Mouse (Mus musculus): Measurements from ENCODE around the gene Nbl1. TPM values are rescaled to one million over a fixed set of nuclear protein-coding genes. Genes with fewer than 3 reads are reported as not detected.

The Nbl1 gene
- polyA plus RNA-seq, 1 experiment from 2014 or later = 141 TPM

GRCm38 (mm10) chr4:139078313-139078712, 14.5 kb downstream of the Nbl1 start:
- DNase-seq (ENCODE audit: low spot score) (peak; percentile 61), ATAC-seq (peak; percentile 52)
- Histone ChIP-seq H3K4me1 (ENCODE audit: insufficient read depth, low read depth, low read length) (no peaks in the 10 kb centered on the region; the same call in 1 of the 2 replicates), H3K4me2 (replicated peaks; ENCODE audit: low read depth, low read length) (no peak overlapping the region), H3K9me3 (ENCODE audit: low read length) (no peaks in the 10 kb centered on the region), H3K4me3 (ENCODE audit: low read depth, low read length) (no peak overlapping the region), H3K36me3 (ENCODE audit: insufficient read depth, low read length) (no peaks in the 10 kb centered on the region), H3K9ac (replicated peaks; ENCODE audit: low read depth) (no peak overlapping the region), H3K27ac (ENCODE audit: low read length) (no peak overlapping the region), H3K27me3 (replicated peaks; ENCODE audit: insufficient read depth, low read length) (peaks cover 28% of the 10 kb centered on the region)
- 29% methylated on average over 2 of the region's 2 CpGs for WGBS
- TF ChIP-seq CTCF (IDR thresholded peaks at IDR 0.05) (peak; percentile 69), EP300 (IDR thresholded peaks at IDR 0.05) (no peak)

DNA sequence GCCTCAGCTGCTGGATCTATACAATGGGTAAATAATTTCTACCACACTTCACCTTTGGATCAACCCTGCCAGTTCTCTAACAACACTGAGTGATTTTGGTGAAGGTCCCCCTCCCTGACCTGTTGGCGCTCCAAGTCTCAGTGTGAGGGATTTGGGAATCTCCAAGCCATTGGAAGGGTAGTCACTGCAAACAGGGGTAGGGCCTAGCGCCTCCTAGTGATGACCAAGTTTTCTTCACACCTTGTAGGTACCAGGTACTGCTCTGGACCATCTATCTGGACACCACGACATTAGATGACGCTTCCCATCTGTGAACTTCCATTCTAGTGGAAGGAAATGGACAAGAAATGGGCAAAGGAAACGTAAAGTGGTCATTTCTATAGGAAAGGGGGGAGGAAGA, 16.9 kb downstream of the Nbl1 start:
- no peak for TF ChIP-seq EP300 (IDR thresholded peaks at IDR 0.05)
- peak; percentile 51 for TF ChIP-seq CTCF (IDR thresholded peaks at IDR 0.05)
- Histone ChIP-seq H3K4me1 (ENCODE audit: insufficient read depth, low read depth, low read length) (no peaks in the 10 kb centered on the region; the same call in 1 of the 2 replicates), H3K4me3 (ENCODE audit: low read depth, low read length) (peak overlapping the region; percentile 35; the same call in 1 of the 2 replicates), H3K36me3 (ENCODE audit: insufficient read depth, low read length) (no peaks in the 10 kb centered on the region), H3K27ac (ENCODE audit: low read length) (no peak overlapping the region), H3K9ac (replicated peaks; ENCODE audit: low read depth) (no peak overlapping the region), H3K4me2 (replicated peaks; ENCODE audit: low read depth, low read length) (no peak overlapping the region; the same call in 1 of the 2 replicates), H3K27me3 (replicated peaks; ENCODE audit: insufficient read depth, low read length) (peaks cover 31% of the 10 kb centered on the region), H3K9me3 (ENCODE audit: low read length) (no peaks in the 10 kb centered on the region)
- WGBS = 18% methylated on average over 5 of the region's 5 CpGs
- DNase-seq (ENCODE audit: low spot score) (no peak), ATAC-seq (no peak)

DNA sequence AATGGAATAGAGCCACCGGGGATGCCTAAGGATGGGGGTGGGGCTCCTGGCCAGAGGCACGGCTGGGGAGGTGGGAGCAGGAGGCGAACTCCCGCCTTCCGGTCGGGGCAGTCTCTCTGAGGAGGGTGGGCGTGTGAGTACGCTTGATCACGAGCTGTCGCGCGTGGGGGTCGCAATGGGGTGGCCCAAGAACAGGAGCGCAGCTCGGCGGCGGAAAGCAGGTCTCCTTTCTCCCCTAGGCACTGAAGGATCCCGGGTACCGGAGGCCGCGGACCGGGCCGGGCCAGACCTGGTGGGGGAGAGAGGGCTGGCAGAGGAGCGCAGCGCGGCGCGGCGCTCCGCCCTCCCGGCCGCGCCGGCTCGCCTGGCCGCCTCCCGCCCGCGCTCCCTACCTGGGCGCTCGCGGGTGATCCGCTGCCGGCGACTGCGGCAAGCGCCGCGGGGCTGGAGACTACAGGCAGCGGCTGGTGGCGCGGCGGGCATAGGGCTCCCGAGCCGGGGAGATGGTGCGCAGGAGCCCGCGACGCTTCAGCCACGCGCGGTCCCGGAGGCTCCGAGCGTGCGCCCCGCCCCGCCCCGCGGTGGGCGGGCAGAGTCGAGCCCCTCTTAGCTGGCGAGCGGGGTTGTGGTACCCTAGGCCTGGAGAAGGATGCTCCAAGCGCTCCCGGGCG, 17.6 kb downstream of the Nbl1 start, which contains the start of gene Htr6:
TSS of gene Htr6 (minus strand) at position 530 of the 671 bp plus-strand sequence.
- ATAC-seq = peak; percentile 35; the same call in 1 of the 2 replicates

GRCm38 (mm10) chr4:139074060-139074459, 18.7 kb downstream of the Nbl1 start:
- TF ChIP-seq EP300 (IDR thresholded peaks at IDR 0.05) (no peak), CTCF (IDR thresholded peaks at IDR 0.05) (peak; percentile 4; the same call in 1 of the 2 replicates)
- ATAC-seq (no peak), DNase-seq (ENCODE audit: low spot score) (no peak)
- no peak overlapping the region for H3K27ac ChIP-seq (ENCODE audit: low read length)
- H3K9ac ChIP-seq (replicated peaks; ENCODE audit: low read depth) = no peak overlapping the region
- no peaks in the 10 kb centered on the region; the same call in 1 of the 2 replicates for H3K4me1 ChIP-seq (ENCODE audit: insufficient read depth, low read depth, low read length)
- WGBS = 22% methylated on average over 28 of the region's 29 CpGs
- no peaks in the 10 kb centered on the region for H3K36me3 ChIP-seq (ENCODE audit: insufficient read depth, low read length)
- peak overlapping the region; percentile 75; the same call in 1 of the 2 replicates for H3K4me2 ChIP-seq (replicated peaks; ENCODE audit: low read depth, low read length)
- H3K9me3 ChIP-seq (ENCODE audit: low read length) = no peaks in the 10 kb centered on the region
- H3K27me3 ChIP-seq (replicated peaks; ENCODE audit: insufficient read depth, low read length) = peaks cover 31% of the 10 kb centered on the region
- H3K4me3 ChIP-seq (ENCODE audit: low read depth, low read length) = no peak overlapping the region; the same call in 1 of the 2 replicates

More for the DNA sequence above, 17.6 kb downstream of the Nbl1 start, which contains the start of gene Htr6:
- Histone ChIP-seq H3K4me2 (replicated peaks; ENCODE audit: low read depth, low read length) (peak within 1 kb of the TSS; percentile 75), H3K9ac (replicated peaks; ENCODE audit: low read depth) (no peak within 1 kb of the TSS), H3K36me3 (ENCODE audit: insufficient read depth, low read length) (no peaks in the 10 kb centered on the region), H3K9me3 (ENCODE audit: low read length) (no peaks in the 10 kb centered on the region), H3K4me1 (ENCODE audit: insufficient read depth, low read depth, low read length) (no peaks in the 10 kb centered on the region; the same call in 1 of the 2 replicates), H3K27ac (ENCODE audit: low read length) (no peak within 1 kb of the TSS), H3K4me3 (ENCODE audit: low read depth, low read length) (peak within 1 kb of the TSS; percentile 35), H3K27me3 (replicated peaks; ENCODE audit: insufficient read depth, low read length) (peaks cover 31% of the 10 kb centered on the region)
- WGBS = 2% methylated on average over 45 of the region's 77 CpGs
- DNase-seq (ENCODE audit: low spot score) = no peak
- TF ChIP-seq CTCF (IDR thresholded peaks at IDR 0.05) (no peak), EP300 (IDR thresholded peaks at IDR 0.05) (no peak)

- 38% methylated on average over 4 of the region's 4 CpGs for WGBS
- no peak overlapping the region for H3K9ac ChIP-seq (replicated peaks; ENCODE audit: low read depth)
- peaks cover 3% of the 10 kb centered on the region; the same call in 1 of the 2 replicates for H3K27me3 ChIP-seq (replicated peaks; ENCODE audit: insufficient read depth, low read length)
- no peak for TF ChIP-seq EP300 (IDR thresholded peaks at IDR 0.05)
- TF ChIP-seq CTCF (IDR thresholded peaks at IDR 0.05) = no peak
- H3K36me3 ChIP-seq (ENCODE audit: insufficient read depth, low read length) = no peaks in the 10 kb centered on the region
- H3K27ac ChIP-seq (ENCODE audit: low read length) = no peak overlapping the region
- ATAC-seq = no peak
- no peaks in the 10 kb centered on the region for H3K4me1 ChIP-seq (ENCODE audit: insufficient read depth, low read depth, low read length)
- no peak overlapping the region for H3K4me2 ChIP-seq (replicated peaks; ENCODE audit: low read depth, low read length)
- no peak for DNase-seq (ENCODE audit: low spot score)
- H3K4me3 ChIP-seq (ENCODE audit: low read depth, low read length) = no peak overlapping the region
- H3K9me3 ChIP-seq (ENCODE audit: low read length) = no peaks in the 10 kb centered on the region
Observed at GRCm38 (mm10) chr4:139068287-139068686, 24.5 kb downstream of the Nbl1 start.

GRCm38 (mm10) chr4:139064831-139065230, 28.0 kb downstream of the Nbl1 start:
- Histone ChIP-seq H3K27ac (ENCODE audit: low read length) (no peak overlapping the region), H3K9me3 (ENCODE audit: low read length) (no peaks in the 10 kb centered on the region), H3K4me1 (ENCODE audit: insufficient read depth, low read depth, low read length) (no peaks in the 10 kb centered on the region), H3K27me3 (replicated peaks; ENCODE audit: insufficient read depth, low read length) (no peaks in the 10 kb centered on the region), H3K4me2 (replicated peaks; ENCODE audit: low read depth, low read length) (no peak overlapping the region), H3K36me3 (ENCODE audit: insufficient read depth, low read length) (no peaks in the 10 kb centered on the region), H3K4me3 (ENCODE audit: low read depth, low read length) (no peak overlapping the region), H3K9ac (replicated peaks; ENCODE audit: low read depth) (no peak overlapping the region)
- TF ChIP-seq CTCF (IDR thresholded peaks at IDR 0.05) (no peak), EP300 (IDR thresholded peaks at IDR 0.05) (no peak)
- WGBS = 80% methylated on average over 5 of the region's 5 CpGs
- DNase-seq (ENCODE audit: low spot score) (no peak), ATAC-seq (no peak)
